In the genomic region with DNA sequence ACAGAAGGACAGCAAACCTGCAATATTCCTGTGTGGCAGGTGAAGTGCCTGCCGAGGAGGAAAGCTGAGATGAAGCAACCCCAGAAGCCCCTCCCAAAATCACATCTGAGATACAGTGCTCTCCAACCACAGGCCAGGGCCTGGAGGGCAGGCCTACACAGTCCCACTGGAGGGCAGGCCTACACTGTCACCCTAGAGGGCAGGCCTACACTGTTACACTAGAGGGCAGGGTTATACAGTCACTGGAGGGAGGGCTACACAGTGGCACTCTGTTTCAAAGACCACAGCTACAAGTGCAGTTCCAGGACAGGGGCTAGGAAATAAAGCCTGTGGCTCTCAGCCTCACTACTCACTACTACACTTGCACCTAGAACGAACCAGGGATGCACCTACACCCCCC, we compare ENCODE assay signal across 10 mouse cellular contexts. TPM values are rescaled to one million over a fixed set of nuclear protein-coding genes. Genes with fewer than 3 reads are reported as not detected.
DNase-seq lines count a peak whose midpoint lies in the region; ATAC-seq and TF ChIP-seq lines count a peak whose summit lies in the region.
"Had no signal": no experiment of that assay in that cellular context is flagged by ENCODE, and none has a peak within 500 bp of the region (broad histone marks: within the 10 kb centered on the region; RNA-seq: fewer than 3 reads in every experiment).

No protein-coding gene starts in this region.

- H3K4me3 ChIP-seq in hindbrain, embryonic 13.5 days: no peak overlapping the region
- H3K4me3 ChIP-seq in hindbrain, embryonic 10.5 days: no peak overlapping the region
- H3K4me3 ChIP-seq in midbrain, postnatal 0 days (ENCODE audit: low read depth, low read length): no peak overlapping the region
- no peak overlapping the region for H3K4me3 ChIP-seq in midbrain, embryonic 11.5 days (ENCODE audit: low read depth, low read length)
- H3K4me3 ChIP-seq in stomach, embryonic 16.5 days (replicated peaks; ENCODE audit: low read length): no peak overlapping the region

- H3K4me2 ChIP-seq in hindbrain, embryonic 13.5 days: no peak overlapping the region
- H3K4me2 ChIP-seq in midbrain, postnatal 0 days (ENCODE audit: low read depth, low read length, poor library complexity, severe bottlenecking): no peak overlapping the region
- H3K4me2 ChIP-seq in midbrain, embryonic 11.5 days: no peak overlapping the region
- no peak overlapping the region for H3K4me2 ChIP-seq in stomach, embryonic 16.5 days (ENCODE audit: low read depth, low read length)

- no peaks in the 10 kb centered on the region for H3K27me3 ChIP-seq in hindbrain, embryonic 13.5 days
- no peaks in the 10 kb centered on the region for H3K27me3 ChIP-seq in hindbrain, embryonic 10.5 days (ENCODE audit: insufficient read depth, poor library complexity, severe bottlenecking)
- H3K27me3 ChIP-seq in midbrain, postnatal 0 days (ENCODE audit: insufficient read depth, low read length): no peaks in the 10 kb centered on the region
- no peaks in the 10 kb centered on the region for H3K27me3 ChIP-seq in midbrain, embryonic 11.5 days (ENCODE audit: control insufficient read depth, insufficient read depth, low read length)
- H3K27me3 ChIP-seq in stomach, embryonic 16.5 days (ENCODE audit: control insufficient read depth, insufficient read depth, low read length): no peaks in the 10 kb centered on the region

- peaks cover 53% of the 10 kb centered on the region for H3K36me3 ChIP-seq in hindbrain, embryonic 13.5 days
- peaks cover 69% of the 10 kb centered on the region for H3K36me3 ChIP-seq in hindbrain, embryonic 10.5 days
- peaks cover 18% of the 10 kb centered on the region for H3K36me3 ChIP-seq in midbrain, postnatal 0 days (ENCODE audit: insufficient read depth, low read length)
- H3K36me3 ChIP-seq in midbrain, embryonic 11.5 days (ENCODE audit: control insufficient read depth, insufficient read depth, low read length): 0 out of 2 replicates have a peak, but pooled peaks cover 3% of the 10 kb centered on the region
- peaks cover 15% of the 10 kb centered on the region; the same call in 1 of the 2 replicates for H3K36me3 ChIP-seq in stomach, embryonic 16.5 days (ENCODE audit: control insufficient read depth, insufficient read depth, low read length)

- no peak overlapping the region for H3K27ac ChIP-seq in hindbrain, embryonic 13.5 days
- H3K27ac ChIP-seq in hindbrain, embryonic 10.5 days: no peak overlapping the region
- H3K27ac ChIP-seq in midbrain, postnatal 0 days (ENCODE audit: low read depth, low read length): no peak overlapping the region
- no peak overlapping the region for H3K27ac ChIP-seq in midbrain, embryonic 11.5 days (ENCODE audit: low read depth, low read length)
- no peak overlapping the region for H3K27ac ChIP-seq in stomach, embryonic 16.5 days (ENCODE audit: low read length)

- no peak for DNase-seq in hindbrain, embryonic 10.5 days (ENCODE audit: low spot score)
- peak; percentile 16 for DNase-seq in midbrain, postnatal 0 days (ENCODE audit: low spot score)
- DNase-seq in midbrain, embryonic 11.5 days (ENCODE audit: low spot score, missing footprints): no peak
- peak; percentile 23 for DNase-seq in liver
- no peak for DNase-seq in ovary, postnatal 10 days (ENCODE audit: low spot score)
- DNase-seq in gastrocnemius, postnatal 10 days: no peak
- DNase-seq: gastrocnemius, postnatal 36 days; kidney, adult 9 months had no signal

- H3K9ac ChIP-seq in hindbrain, embryonic 13.5 days: no peak overlapping the region
- no peak overlapping the region for H3K9ac ChIP-seq in midbrain, postnatal 0 days (replicated peaks; ENCODE audit: low read length, poor library complexity, severe bottlenecking)
- no peak overlapping the region for H3K9ac ChIP-seq in midbrain, embryonic 11.5 days (ENCODE audit: low read length)
- H3K9ac ChIP-seq in stomach, embryonic 16.5 days (ENCODE audit: low read length): no peak overlapping the region

- 80% methylated on average over 2 of the region's 2 CpGs for WGBS in hindbrain, embryonic 13.5 days
- 82% methylated on average over 2 of the region's 2 CpGs for WGBS in hindbrain, embryonic 10.5 days
- 92% methylated on average over 2 of the region's 2 CpGs for WGBS in midbrain, postnatal 0 days
- WGBS in midbrain, embryonic 11.5 days: 85% methylated on average over 2 of the region's 2 CpGs
- WGBS in stomach, embryonic 16.5 days: 66% methylated on average over 2 of the region's 2 CpGs

- H3K9me3 ChIP-seq in hindbrain, embryonic 13.5 days: no peaks in the 10 kb centered on the region
- H3K9me3 ChIP-seq in hindbrain, embryonic 10.5 days: no peaks in the 10 kb centered on the region
- no peaks in the 10 kb centered on the region for H3K9me3 ChIP-seq in midbrain, postnatal 0 days (ENCODE audit: low read length)
- H3K9me3 ChIP-seq in midbrain, embryonic 11.5 days (ENCODE audit: control insufficient read depth, low read length): no peaks in the 10 kb centered on the region
- no peaks in the 10 kb centered on the region for H3K9me3 ChIP-seq in stomach, embryonic 16.5 days (replicated peaks; ENCODE audit: control insufficient read depth, low read length)

- peak; percentile 41; the same call in 1 of the 2 replicates for ATAC-seq in hindbrain, embryonic 13.5 days (ENCODE audit: low FRiP score)
- ATAC-seq in midbrain, postnatal 0 days (ENCODE audit: low FRiP score): no peak
- no peak for ATAC-seq in midbrain, embryonic 11.5 days (ENCODE audit: low FRiP score)
- peak; percentile 66; the same call in 1 of the 2 replicates for ATAC-seq in stomach, embryonic 16.5 days (ENCODE audit: insufficient read depth, low FRiP score)

- peaks cover 16% of the 10 kb centered on the region for H3K4me1 ChIP-seq in hindbrain, embryonic 13.5 days (replicated peaks)
- H3K4me1 ChIP-seq in hindbrain, embryonic 10.5 days (replicated peaks): peaks cover 9% of the 10 kb centered on the region; the same call in 1 of the 2 replicates
- 0 out of 2 replicates have a peak, but pooled peaks cover 9% of the 10 kb centered on the region for H3K4me1 ChIP-seq in midbrain, postnatal 0 days (ENCODE audit: insufficient read depth, low read length)
- H3K4me1 ChIP-seq in midbrain, embryonic 11.5 days (ENCODE audit: control insufficient read depth, insufficient read depth, low read length): no peaks in the 10 kb centered on the region
- H3K4me1 ChIP-seq in stomach, embryonic 16.5 days (ENCODE audit: control insufficient read depth, insufficient read depth, low read length): peaks cover 13% of the 10 kb centered on the region; the same call in 1 of the 2 replicates

- TF ChIP-seq CTCF in midbrain, postnatal 0 days (IDR thresholded peaks at IDR 0.05): peak; percentile 54

RNA-seq across cellular contexts. Expression of a gene that starts 56.7 kb away (rescaled TPM):
- 41.1 and 45.8 TPM in 2 replicates for polyA plus RNA-seq in hindbrain, embryonic 13.5 days (2015; fragmentation: Nextera tagmentation; extraction: Ambion mirVana)
- 46.4 and 47.7 TPM in 2 replicates for polyA plus RNA-seq in hindbrain, embryonic 10.5 days (2016; fragmentation: Nextera tagmentation; extraction: Ambion mirVana)
- total RNA-seq in midbrain, postnatal 0 days (2014; rRNA removed): 36.1 and 37.1 TPM in 2 replicates
- 35.1 and 47.9 TPM in 2 replicates for polyA plus RNA-seq in midbrain, postnatal 0 days (2015; fragmentation: Nextera tagmentation; extraction: Ambion mirVana)
- 46.3 and 51.3 TPM in 2 replicates for polyA plus RNA-seq in midbrain, embryonic 11.5 days (2014; fragmentation: Nextera tagmentation; extraction: Ambion mirVana)
- polyA plus RNA-seq in stomach, embryonic 16.5 days (2015; fragmentation: Nextera tagmentation; extraction: Ambion mirVana): 28.2 and 35.6 TPM in 2 replicates
- total RNA-seq in gastrocnemius, postnatal 10 days (2021): 10 to 100 TPM; 21.8 to 26.6 TPM

Comparison
In these comparisons a context has a peak if more than half of its experiments do, and no peak if none do; other contexts are left out.
1. DNase-seq: peak in midbrain, postnatal 0 days (single experiment) and liver (single experiment); none in hindbrain, embryonic 10.5 days (single experiment), midbrain, embryonic 11.5 days (single experiment), ovary, postnatal 10 days (single experiment) and gastrocnemius, postnatal 10 days (single experiment).
2. ATAC-seq: peak in hindbrain, embryonic 13.5 days (single experiment) and stomach, embryonic 16.5 days (single experiment); none in midbrain, postnatal 0 days (single experiment) and midbrain, embryonic 11.5 days (single experiment).